9 mouse cellular contexts compared by ENCODE assay signal in the genomic region with DNA sequence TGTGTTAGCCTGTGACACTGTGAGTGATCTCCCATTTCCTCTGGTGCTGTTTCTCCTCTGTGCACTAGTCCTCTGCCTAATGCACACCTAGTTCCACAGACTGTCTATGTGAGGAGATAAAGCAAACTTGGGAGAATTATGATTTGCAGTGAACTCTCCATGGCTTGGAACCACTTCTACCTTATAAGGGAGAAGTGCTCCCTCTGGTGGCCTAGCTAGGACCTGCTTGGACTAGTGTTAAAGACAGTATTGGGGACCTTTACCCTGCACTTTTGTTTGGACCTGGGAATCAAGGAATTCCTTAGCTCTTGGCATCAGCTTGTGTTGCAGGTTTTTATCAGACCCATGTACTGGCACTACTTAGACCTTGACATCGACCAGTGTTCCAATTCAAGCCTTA. TPM values are rescaled to one million over a fixed set of nuclear protein-coding genes. Genes with fewer than 3 reads are reported as not detected.
DNase-seq lines count a peak whose midpoint lies in the region; ATAC-seq and TF ChIP-seq lines count a peak whose summit lies in the region.
"Had no signal": no experiment of that assay in that cellular context is flagged by ENCODE, and none has a peak within 500 bp of the region (broad histone marks: within the 10 kb centered on the region; RNA-seq: fewer than 3 reads in every experiment).

No protein-coding gene starts in this region.

- H3K27ac ChIP-seq in kidney, embryonic 14.5 days (ENCODE audit: low read depth, low read length) = no peak overlapping the region
- H3K27ac ChIP-seq in hindbrain, postnatal 0 days = no peak overlapping the region
- H3K27ac ChIP-seq in midbrain, embryonic 15.5 days = no peak overlapping the region
- H3K27ac ChIP-seq: limb, embryonic 13.5 days had no signal

- DNase-seq in kidney, adult 11 months = peak; percentile 38
- peak; percentile 11 for DNase-seq in adrenal gland, adult 8-10 months
- DNase-seq in embryo, embryonic 9.5 days (ENCODE audit: extremely low spot score) = peak; percentile 47
- peak; percentile 84 for DNase-seq in hindbrain, postnatal 0 days (ENCODE audit: low spot score)
- DNase-seq in left cerebral cortex, postnatal 36 days (ENCODE audit: low spot score in 2 of 2) = peak; percentile 15 to 29
- peak; percentile 12 for DNase-seq in telencephalon, adult 2 months (ENCODE audit: low read depth, low spot score)

- H3K36me3 ChIP-seq in kidney, embryonic 14.5 days (ENCODE audit: control insufficient read depth, insufficient read depth, low read length) = no peaks in the 10 kb centered on the region
- H3K36me3 ChIP-seq in hindbrain, postnatal 0 days (ENCODE audit: insufficient read depth, low read length) = no peaks in the 10 kb centered on the region
- H3K36me3 ChIP-seq in midbrain, embryonic 15.5 days (replicated peaks) = no peaks in the 10 kb centered on the region
- H3K36me3 ChIP-seq: limb, embryonic 13.5 days had no signal

- H3K9me3 ChIP-seq in kidney, embryonic 14.5 days (ENCODE audit: control insufficient read depth, low read length) = no peaks in the 10 kb centered on the region
- no peaks in the 10 kb centered on the region for H3K9me3 ChIP-seq in hindbrain, postnatal 0 days (ENCODE audit: low read length)
- no peaks in the 10 kb centered on the region for H3K9me3 ChIP-seq in midbrain, embryonic 15.5 days
- H3K9me3 ChIP-seq: limb, embryonic 13.5 days had no signal

- TF ChIP-seq CTCF in hindbrain, postnatal 0 days (IDR thresholded peaks at IDR 0.05; ENCODE audit: low read depth) = peak; percentile 76

- H3K9ac ChIP-seq in kidney, embryonic 14.5 days (ENCODE audit: low read depth, low read length) = no peak overlapping the region
- no peak overlapping the region for H3K9ac ChIP-seq in hindbrain, postnatal 0 days (replicated peaks; ENCODE audit: low read length)
- no peak overlapping the region for H3K9ac ChIP-seq in midbrain, embryonic 15.5 days
- H3K9ac ChIP-seq: limb, embryonic 13.5 days had no signal

- no peak overlapping the region for H3K4me2 ChIP-seq in kidney, embryonic 14.5 days (replicated peaks; ENCODE audit: low read depth, low read length)
- H3K4me2 ChIP-seq in hindbrain, postnatal 0 days (ENCODE audit: low read depth, low read length) = no peak overlapping the region
- H3K4me2 ChIP-seq in midbrain, embryonic 15.5 days = no peak overlapping the region
- H3K4me2 ChIP-seq: limb, embryonic 13.5 days had no signal

- H3K4me1 ChIP-seq in kidney, embryonic 14.5 days (ENCODE audit: control insufficient read depth, insufficient read depth, low read length) = no peaks in the 10 kb centered on the region
- H3K4me1 ChIP-seq in hindbrain, postnatal 0 days (ENCODE audit: insufficient read depth, low read length) = no peaks in the 10 kb centered on the region
- H3K4me1 ChIP-seq in midbrain, embryonic 15.5 days = no peaks in the 10 kb centered on the region
- H3K4me1 ChIP-seq: limb, embryonic 13.5 days had no signal

- no peak for ATAC-seq in kidney, embryonic 14.5 days (ENCODE audit: low FRiP score, low TSS enrichment)
- peak; percentile 79 for ATAC-seq in hindbrain, postnatal 0 days
- peak; percentile 52 for ATAC-seq in midbrain, embryonic 15.5 days (replicated peaks)

- no peak overlapping the region for H3K4me3 ChIP-seq in kidney, embryonic 14.5 days (ENCODE audit: low read length)
- no peak overlapping the region for H3K4me3 ChIP-seq in hindbrain, postnatal 0 days (ENCODE audit: low read length)
- H3K4me3 ChIP-seq in midbrain, embryonic 15.5 days = no peak overlapping the region
- H3K4me3 ChIP-seq: limb, embryonic 13.5 days had no signal

- no peaks in the 10 kb centered on the region for H3K27me3 ChIP-seq in kidney, embryonic 14.5 days (ENCODE audit: control insufficient read depth, insufficient read depth, low read length)
- H3K27me3 ChIP-seq in hindbrain, postnatal 0 days (ENCODE audit: insufficient read depth, low read length) = no peaks in the 10 kb centered on the region
- no peaks in the 10 kb centered on the region for H3K27me3 ChIP-seq in midbrain, embryonic 15.5 days (replicated peaks)
- H3K27me3 ChIP-seq: limb, embryonic 13.5 days had no signal

- intact Hi-C loops in left cerebral cortex, postnatal 36 days (cut with DNase I) = loop anchor here (5.0 to 10.0 kb wide), 3 partner anchors 42 to 425 kb away; a partner anchor contains a TSS

- 19% methylated on average over 1 of the region's 1 CpGs for WGBS in kidney, embryonic 14.5 days
- WGBS in hindbrain, postnatal 0 days = 39% methylated on average over 1 of the region's 1 CpGs
- WGBS in midbrain, embryonic 15.5 days = 41% methylated on average over 1 of the region's 1 CpGs

RNA-seq across cellular contexts. Expression of a gene that starts 18.8 kb away (rescaled TPM):
- 10.7 and 14.0 TPM in 2 replicates for polyA plus RNA-seq in kidney, embryonic 14.5 days (2014; fragmentation: Nextera tagmentation; extraction: Ambion mirVana)
- total RNA-seq in adrenal gland, adult 8-10 months (2022) = 10 to 100 TPM in 1 of 4 experiments, 1 to 10 TPM in 3; 6.6 to 12.0 (median 9.0) TPM
- total RNA-seq in hindbrain, postnatal 0 days (2014; rRNA removed) = 24.8 and 28.4 TPM in 2 replicates
- 12.2 and 12.6 TPM in 2 replicates for polyA plus RNA-seq in hindbrain, postnatal 0 days (2015; fragmentation: Nextera tagmentation; extraction: Ambion mirVana)
- 10 to 100 TPM; 21.7 to 33.0 TPM for total RNA-seq in left cerebral cortex, postnatal 36 days (2021)
- 14.3 and 15.2 TPM in 2 replicates for polyA plus RNA-seq in midbrain, embryonic 15.5 days (2015; fragmentation: Nextera tagmentation; extraction: Ambion mirVana)

RNA-seq across cellular contexts. Expression of a gene that starts 26.4 kb away (rescaled TPM):
- polyA plus RNA-seq in kidney, embryonic 14.5 days (2014; fragmentation: Nextera tagmentation; extraction: Ambion mirVana) = 21.7 and 31.1 TPM in 2 replicates
- total RNA-seq in adrenal gland, adult 8-10 months (2022) = 10 to 100 TPM; 16.7 to 29.0 (median 22.0) TPM
- total RNA-seq in hindbrain, postnatal 0 days (2014; rRNA removed) = 151 and 166 TPM in 2 replicates
- polyA plus RNA-seq in hindbrain, postnatal 0 days (2015; fragmentation: Nextera tagmentation; extraction: Ambion mirVana) = 495 and 508 TPM in 2 replicates
- 100 to 1,000 TPM; 248 to 256 TPM for total RNA-seq in left cerebral cortex, postnatal 36 days (2021)
- 413 and 428 TPM in 2 replicates for polyA plus RNA-seq in midbrain, embryonic 15.5 days (2015; fragmentation: Nextera tagmentation; extraction: Ambion mirVana)

RNA-seq across cellular contexts. Expression of a gene that starts 30.1 kb away (rescaled TPM):
- 11.1 and 16.8 TPM in 2 replicates for polyA plus RNA-seq in kidney, embryonic 14.5 days (2014; fragmentation: Nextera tagmentation; extraction: Ambion mirVana)
- 1 to 10 TPM; 6.4 to 8.3 (median 7.2) TPM for total RNA-seq in adrenal gland, adult 8-10 months (2022)
- 9.8 and 10.9 TPM in 2 replicates for total RNA-seq in hindbrain, postnatal 0 days (2014; rRNA removed)
- polyA plus RNA-seq in hindbrain, postnatal 0 days (2015; fragmentation: Nextera tagmentation; extraction: Ambion mirVana) = 6.4 and 6.8 TPM in 2 replicates
- 1 to 10 TPM; 8.3 to 9.7 TPM for total RNA-seq in left cerebral cortex, postnatal 36 days (2021)
- 8.5 and 9.4 TPM in 2 replicates for polyA plus RNA-seq in midbrain, embryonic 15.5 days (2015; fragmentation: Nextera tagmentation; extraction: Ambion mirVana)

RNA-seq across cellular contexts. Expression of a gene that starts 42.6 kb away (rescaled TPM):
- 24.1 and 40.1 TPM in 2 replicates for polyA plus RNA-seq in kidney, embryonic 14.5 days (2014; fragmentation: Nextera tagmentation; extraction: Ambion mirVana)
- total RNA-seq in adrenal gland, adult 8-10 months (2022) = 1 to 10 TPM; 1.0 to 9.8 (median 5.8) TPM
- 0.68 and 19.2 TPM in 2 replicates for total RNA-seq in hindbrain, postnatal 0 days (2014; rRNA removed)
- 39.0 and 43.7 TPM in 2 replicates for polyA plus RNA-seq in hindbrain, postnatal 0 days (2015; fragmentation: Nextera tagmentation; extraction: Ambion mirVana)
- 1 to 10 TPM; 1.5 to 4.5 TPM for total RNA-seq in left cerebral cortex, postnatal 36 days (2021)
- 30.8 and 31.9 TPM in 2 replicates for polyA plus RNA-seq in midbrain, embryonic 15.5 days (2015; fragmentation: Nextera tagmentation; extraction: Ambion mirVana)

RNA-seq across cellular contexts. Expression of a gene that starts 42.6 kb away (rescaled TPM):
- 4.5 and 4.9 TPM in 2 replicates for polyA plus RNA-seq in kidney, embryonic 14.5 days (2014; fragmentation: Nextera tagmentation; extraction: Ambion mirVana)
- total RNA-seq in adrenal gland, adult 8-10 months (2022) = 1 to 10 TPM; 1.2 to 2.6 (median 2.2) TPM
- 1.7 and 4.2 TPM in 2 replicates for total RNA-seq in hindbrain, postnatal 0 days (2014; rRNA removed)
- polyA plus RNA-seq in hindbrain, postnatal 0 days (2015; fragmentation: Nextera tagmentation; extraction: Ambion mirVana) = 8.8 and 9.1 TPM in 2 replicates
- 1 to 10 TPM; 2.2 to 4.6 TPM for total RNA-seq in left cerebral cortex, postnatal 36 days (2021)
- 7.0 and 8.3 TPM in 2 replicates for polyA plus RNA-seq in midbrain, embryonic 15.5 days (2015; fragmentation: Nextera tagmentation; extraction: Ambion mirVana)

Comparison
In these comparisons a context has a peak if more than half of its experiments do, and no peak if none do; other contexts are left out.
1. DNase-seq: peak in every context shown above with its lines; median percentile 84 in hindbrain, postnatal 0 days; 47 in embryo, embryonic 9.5 days; 38 in kidney, adult 11 months; 22 in left cerebral cortex, postnatal 36 days; 12 in telencephalon, adult 2 months; 11 in adrenal gland, adult 8-10 months.